Mouse (Mus musculus) forebrain, postnatal 0 days (tissue): ENCODE data around the gene Chd9. TPM values are rescaled to one million over a fixed set of nuclear protein-coding genes. Genes with fewer than 3 reads are reported as not detected.

Experiments used
- ATAC-seq: fragments of 200-750 bp; cut with Nextera tagmentation; 2 replicates; pipeline ENCODE4 v1.8.0; 2017; ENCODE audit warnings: mild to moderate bottlenecking, moderate library complexity
- DNase-seq: peaks from one replicate; pipeline ENCODE4 v3.0.0-alpha.2; 2015
- H3K27ac ChIP-seq: fragments of 300-500 bp; sonication (generic); 2 replicates; pipeline ENCODE4 v1.5.1; 2014; ENCODE audit warnings: low read depth, mild to moderate bottlenecking, antibody characterized with exemption, low read length, moderate library complexity, mixed read lengths
- H3K27me3 ChIP-seq: fragments of 300-500 bp; sonication (generic); 2 replicates; pipeline ENCODE4 v1.6.1; 2014; ENCODE audit warnings: mild to moderate bottlenecking, low read length, mixed read lengths; ENCODE audit not compliant: insufficient read depth
- H3K36me3 ChIP-seq: fragments of 300-500 bp; sonication (generic); 2 replicates; pipeline ENCODE4 v1.6.1; 2014; ENCODE audit warnings: mild to moderate bottlenecking, moderate library complexity; ENCODE audit not compliant: insufficient read depth
- H3K4me1 ChIP-seq: fragments of 300-500 bp; sonication (generic); 2 replicates; pipeline ENCODE4 v1.6.1; 2014; ENCODE audit warnings: antibody characterized with exemption; ENCODE audit not compliant: insufficient read depth
- H3K4me2 ChIP-seq: fragments of 300-500 bp; sonication (generic); 2 replicates; pipeline ENCODE4 v1.6.1; 2014; ENCODE audit warnings: low read depth, mild to moderate bottlenecking, moderate library complexity
- H3K4me3 ChIP-seq: fragments of 300-500 bp; sonication (generic); 2 replicates; pipeline ENCODE4 v1.5.1; 2014; ENCODE audit warnings: low read depth, low read length, mixed read lengths
- H3K9ac ChIP-seq: fragments of 300-500 bp; sonication (generic); 2 replicates; pipeline ENCODE4 v1.6.1; 2014; ENCODE audit warnings: mild to moderate bottlenecking
- H3K9me3 ChIP-seq: fragments of 300-500 bp; sonication (generic); 2 replicates; pipeline ENCODE4 v1.6.1; 2016; ENCODE audit warnings: low read length
- CTCF ChIP-seq: sonication (generic); IDR thresholded peaks from 2 replicates; pipeline ENCODE4 v1.5.1; 2016; ENCODE audit warnings: antibody characterized with exemption, control low read depth, low read depth
- WGBS: fragments of 180-500 bp; shearing (Covaris S2); extraction: QIAGEN DNeasy Blood & Tissue Kit; methylation state at CpG from one replicate; pipeline ENCODE4 v1.1.7; 2014; 5-methylcytosine and 5-hydroxymethylcytosine counted together
- polyA plus RNA-seq: library from polyadenylated mRNA; unstranded; fragments of >200 nt; fragmentation: Nextera tagmentation; extraction: Ambion mirVana; gene quantifications from 2 replicates; pipeline ENCODE4 v1.2.1, GENCODE M21; 2015
- total RNA-seq: library from RNA; depleted of rRNA; stranded (reverse); fragments of >200 nt; gene quantifications from 2 replicates; pipeline ENCODE4 v1.2.3, GENCODE M21; 2014

Chd9 gene
- total and polyA plus RNA-seq, 2 experiments from 2014 or later: 73.6 to 74.5 TPM

DNA sequence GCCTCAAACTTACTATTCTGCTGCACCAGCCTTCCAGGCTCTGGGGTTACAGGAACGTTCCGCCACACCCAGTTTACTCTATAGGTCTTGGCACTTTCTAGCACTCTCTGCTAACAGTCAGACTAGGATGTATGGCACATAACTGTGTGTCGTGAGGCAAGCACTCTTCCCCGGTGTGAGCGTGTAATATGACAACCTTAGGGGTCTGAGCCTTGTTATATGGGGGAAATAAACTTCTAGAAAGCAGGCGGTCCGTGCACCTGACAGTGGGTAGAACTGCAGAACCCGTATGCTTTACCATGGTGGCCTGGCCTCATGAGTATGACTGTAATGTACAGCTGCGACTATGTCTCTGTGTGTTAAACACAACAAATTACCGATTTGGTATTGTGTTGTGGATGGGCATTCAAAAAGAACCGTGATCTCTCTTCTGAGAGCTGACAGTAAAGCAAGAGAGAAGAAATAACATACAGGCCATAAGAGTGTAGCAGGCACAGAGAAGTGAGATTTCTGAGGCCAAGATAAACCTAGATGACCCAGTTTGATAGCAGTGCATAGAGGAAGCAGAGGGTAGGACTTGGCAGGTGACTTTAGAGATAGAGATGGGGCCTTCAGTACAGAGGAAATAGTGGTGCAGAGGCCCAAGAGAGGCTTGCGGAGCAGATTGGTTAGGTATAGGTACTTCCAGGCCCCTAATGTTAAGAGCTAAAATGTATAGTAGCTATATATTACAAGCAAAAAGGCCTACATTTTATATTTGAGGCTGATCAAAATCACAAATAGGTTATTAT lies 249.1 kb downstream of the Chd9 start:
- ATAC-seq: no peak
- Histone ChIP-seq H3K4me3 (no peak overlapping the region), H3K4me2 (no peak overlapping the region), H3K27me3 (no peaks in the 10 kb centered on the region), H3K27ac (no peak overlapping the region), H3K9ac (no peak overlapping the region), H3K4me1 (no peaks in the 10 kb centered on the region), H3K9me3 (no peaks in the 10 kb centered on the region), H3K36me3 (peaks cover 37% of the 10 kb centered on the region)
- TF ChIP-seq CTCF: no peak
- WGBS: 94% methylated on average over 12 of the region's 12 CpGs
- no peak for DNase-seq

DNA sequence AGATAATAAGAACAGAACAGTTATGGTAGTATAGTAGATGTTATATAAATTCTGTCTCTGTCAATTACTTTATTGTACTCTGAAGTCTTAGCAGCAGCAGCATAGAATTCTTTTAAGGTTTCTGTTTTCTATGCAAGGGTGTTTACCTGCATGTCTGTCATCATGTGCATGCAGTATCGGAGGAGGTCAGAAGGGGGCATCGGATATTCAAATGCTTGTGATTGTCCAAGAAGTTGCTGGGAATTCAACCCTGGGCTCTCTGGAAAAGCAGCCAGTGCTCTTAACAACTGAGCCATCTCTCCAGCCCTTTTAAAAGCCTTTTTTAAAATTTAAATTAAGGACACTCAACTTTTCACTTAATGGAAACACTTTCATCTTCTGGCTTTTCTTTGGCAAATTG lies 251.5 kb downstream of the Chd9 start:
- Histone ChIP-seq H3K4me1 (no peaks in the 10 kb centered on the region), H3K4me2 (no peak overlapping the region), H3K9ac (no peak overlapping the region), H3K27me3 (no peaks in the 10 kb centered on the region), H3K4me3 (no peak overlapping the region), H3K36me3 (peaks cover 44% of the 10 kb centered on the region), H3K27ac (no peak overlapping the region), H3K9me3 (no peaks in the 10 kb centered on the region)
- DNase-seq (no peak), ATAC-seq (no peak)
- TF ChIP-seq CTCF: no peak
- WGBS: 93% methylated on average over 2 of the region's 2 CpGs

DNA sequence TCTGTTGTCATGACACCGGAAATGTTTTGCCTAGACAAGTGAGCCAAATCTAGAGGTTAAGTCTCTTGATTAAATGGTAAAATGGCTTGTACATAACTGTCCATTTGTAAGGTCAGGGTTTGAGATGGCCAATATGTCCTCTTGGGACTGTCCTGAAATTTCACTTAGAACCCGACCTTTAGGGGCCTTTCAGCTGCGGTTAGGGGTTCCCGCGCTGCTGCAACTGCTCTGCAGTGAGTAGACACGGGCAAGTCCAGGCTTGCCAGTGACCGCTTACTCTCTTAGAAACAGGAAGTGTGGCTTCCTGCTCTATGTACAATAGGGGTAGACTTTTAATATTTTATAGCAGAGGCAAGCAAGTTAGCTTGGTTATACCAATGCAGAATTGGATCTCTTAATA lies 253.8 kb downstream of the Chd9 start:
- Histone ChIP-seq H3K4me1 (no peaks in the 10 kb centered on the region), H3K9me3 (no peaks in the 10 kb centered on the region), H3K27me3 (no peaks in the 10 kb centered on the region), H3K4me3 (no peak overlapping the region), H3K27ac (no peak overlapping the region), H3K36me3 (peaks cover 40% of the 10 kb centered on the region), H3K9ac (no peak overlapping the region), H3K4me2 (no peak overlapping the region)
- no peak for ATAC-seq
- 88% methylated on average over 7 of the region's 7 CpGs for WGBS
- TF ChIP-seq CTCF: no peak
- no peak for DNase-seq

DNA sequence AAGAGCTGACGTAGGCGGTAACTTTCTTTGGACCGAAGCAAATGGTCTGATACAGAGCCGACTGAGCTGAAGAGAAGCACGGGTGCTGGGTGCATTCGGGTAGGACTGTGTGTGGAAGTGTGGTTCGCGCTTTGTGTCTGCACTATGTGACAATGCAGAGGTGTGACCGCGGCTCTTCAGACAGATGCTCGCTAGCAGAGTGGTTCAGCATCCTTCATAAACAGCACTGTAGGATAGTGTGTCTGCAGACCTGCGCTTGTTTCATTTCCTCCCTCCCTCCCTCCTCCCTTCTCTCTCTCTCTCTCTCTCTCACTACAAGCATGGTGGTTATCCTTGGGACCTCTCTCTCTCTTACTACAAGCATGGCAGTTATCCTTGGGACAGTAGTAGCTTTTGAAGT lies 254.3 kb downstream of the Chd9 start:
- WGBS: 96% methylated on average over 12 of the region's 12 CpGs
- no peak overlapping the region for H3K4me2 ChIP-seq
- TF ChIP-seq CTCF: no peak
- H3K4me1 ChIP-seq: no peaks in the 10 kb centered on the region
- H3K27me3 ChIP-seq: no peaks in the 10 kb centered on the region
- H3K27ac ChIP-seq: no peak overlapping the region
- H3K9ac ChIP-seq: no peak overlapping the region
- no peak for DNase-seq
- H3K4me3 ChIP-seq: no peak overlapping the region
- no peaks in the 10 kb centered on the region for H3K9me3 ChIP-seq
- H3K36me3 ChIP-seq: peaks cover 41% of the 10 kb centered on the region
- no peak for ATAC-seq

DNA sequence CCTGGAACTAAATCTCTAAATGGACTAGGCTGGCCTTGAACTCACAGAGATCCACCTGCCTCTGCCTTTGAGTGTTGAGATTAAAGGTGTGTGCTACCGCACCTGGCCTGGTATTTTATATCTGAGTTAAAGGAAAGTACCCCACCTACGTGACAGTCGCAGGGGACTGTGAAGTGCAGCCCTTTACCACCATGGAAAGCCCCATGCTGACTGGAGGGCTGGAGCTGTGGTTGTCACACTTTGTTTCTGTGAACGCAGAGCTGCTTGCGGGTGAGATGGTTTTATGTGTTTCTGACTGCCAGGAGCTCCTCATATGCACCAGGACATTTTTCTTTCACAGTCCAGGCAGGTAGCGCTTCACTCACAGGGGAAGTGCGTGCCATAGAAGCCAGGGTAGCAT lies 260.3 kb downstream of the Chd9 start:
- Histone ChIP-seq H3K4me1 (no peaks in the 10 kb centered on the region), H3K4me3 (no peak overlapping the region), H3K27me3 (no peaks in the 10 kb centered on the region), H3K4me2 (no peak overlapping the region), H3K9ac (no peak overlapping the region), H3K36me3 (peaks cover 48% of the 10 kb centered on the region), H3K9me3 (no peaks in the 10 kb centered on the region), H3K27ac (no peak overlapping the region)
- ATAC-seq (no peak), DNase-seq (no peak)
- TF ChIP-seq CTCF: no peak
- 95% methylated on average over 7 of the region's 7 CpGs for WGBS

DNA sequence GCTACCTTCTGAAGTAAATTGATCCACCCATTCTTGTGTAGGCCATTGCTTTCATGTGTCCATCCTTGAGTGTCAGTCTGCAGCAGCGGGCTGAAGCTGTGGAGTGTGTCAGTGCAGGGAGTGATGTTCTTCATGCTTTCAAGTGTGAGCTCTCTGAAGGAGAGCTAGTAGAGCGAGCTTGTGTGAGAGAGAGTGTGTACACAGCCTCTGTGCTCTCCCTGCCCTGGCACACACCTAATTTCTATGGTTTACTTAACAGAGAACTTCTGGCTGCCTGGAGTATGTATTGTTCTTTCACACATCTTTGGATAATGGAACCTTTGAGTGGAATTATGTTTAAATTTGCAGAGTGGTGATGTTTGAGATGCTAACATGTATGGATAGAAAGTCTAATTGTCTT lies 261.4 kb downstream of the Chd9 start:
- Histone ChIP-seq H3K27me3 (no peaks in the 10 kb centered on the region), H3K4me1 (no peaks in the 10 kb centered on the region), H3K9ac (no peak overlapping the region), H3K4me3 (no peak overlapping the region), H3K9me3 (no peaks in the 10 kb centered on the region), H3K4me2 (no peak overlapping the region), H3K27ac (no peak overlapping the region), H3K36me3 (peaks cover 45% of the 10 kb centered on the region)
- WGBS: 88% methylated on average over 2 of the region's 2 CpGs
- ATAC-seq: no peak
- no peak for DNase-seq
- TF ChIP-seq CTCF: no peak

DNA sequence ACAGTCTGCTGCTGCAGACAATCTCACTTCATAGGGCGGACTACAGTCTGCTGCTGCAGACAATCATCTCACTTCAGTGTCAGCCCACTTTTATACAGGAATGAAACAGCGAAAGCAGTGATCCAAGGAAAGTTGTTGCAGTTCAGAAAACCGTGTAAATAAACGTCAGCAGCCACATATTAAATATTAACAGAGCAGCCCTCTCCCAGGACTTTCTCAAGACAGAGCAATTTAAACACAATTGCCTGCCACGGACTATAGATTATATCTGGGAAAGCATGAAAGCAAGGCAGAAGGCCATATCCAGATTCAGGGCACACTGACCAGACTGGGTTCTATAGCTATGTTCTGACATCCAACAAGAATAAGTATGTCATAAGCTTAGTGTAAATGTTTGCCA lies 266.0 kb downstream of the Chd9 start:
- ATAC-seq: no peak
- H3K4me2 ChIP-seq: no peak overlapping the region
- H3K4me3 ChIP-seq: no peak overlapping the region
- DNase-seq: no peak
- H3K9ac ChIP-seq: no peak overlapping the region
- TF ChIP-seq CTCF: no peak
- H3K4me1 ChIP-seq: no peaks in the 10 kb centered on the region
- peaks cover 47% of the 10 kb centered on the region for H3K36me3 ChIP-seq
- no peaks in the 10 kb centered on the region for H3K9me3 ChIP-seq
- 96% methylated on average over 5 of the region's 5 CpGs for WGBS
- H3K27ac ChIP-seq: no peak overlapping the region
- H3K27me3 ChIP-seq: no peaks in the 10 kb centered on the region
